Mouse (Mus musculus): Measurements from ENCODE around the gene Brd7. TPM values are rescaled to one million over a fixed set of nuclear protein-coding genes. Genes with fewer than 3 reads are reported as not detected.
A peak's percentile ranks its signal among the peaks of the same experiment; 100 is the strongest.

Gene Brd7
- total and polyA plus RNA-seq, 3 experiments = 31.9 to 106 (median 46.3) TPM

DNA sequence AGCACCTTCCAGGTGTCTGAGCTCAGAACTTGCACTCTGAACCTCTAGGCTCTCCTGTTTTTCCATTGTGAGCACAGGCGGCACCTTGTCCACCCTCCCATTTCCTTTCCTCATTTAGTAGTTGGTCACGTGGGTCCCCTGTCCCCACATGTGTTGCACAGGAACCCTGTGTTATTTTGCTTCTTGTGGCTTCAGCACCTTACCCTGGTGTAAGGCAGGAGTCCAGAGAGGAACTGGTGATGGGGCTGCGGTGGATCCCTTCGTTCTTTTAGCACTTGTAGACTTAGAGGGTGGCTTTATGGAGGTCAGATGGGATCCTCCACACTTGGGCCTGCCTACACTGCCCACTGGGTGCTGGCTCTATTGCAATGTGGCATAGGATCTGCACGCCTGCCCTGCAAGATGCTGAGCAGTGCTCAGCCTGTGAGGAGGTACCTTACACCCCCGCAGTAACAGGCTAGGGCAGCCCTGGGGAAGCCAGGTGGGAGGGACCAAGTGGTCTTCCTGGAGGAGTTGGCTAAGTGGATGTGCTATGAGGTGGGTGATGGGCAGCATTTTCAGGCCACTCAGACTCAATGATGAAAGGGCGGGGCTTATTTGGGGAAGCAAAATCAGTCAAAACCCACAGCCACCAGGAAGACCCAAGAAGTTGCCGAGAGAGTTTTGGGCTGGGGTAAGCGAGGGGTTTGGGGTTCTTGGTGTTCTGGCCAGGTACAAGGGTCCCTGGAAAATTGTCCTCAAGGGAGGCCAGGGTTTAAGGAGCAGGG is 68.2 kb downstream of the Brd7 start (continued):
- peak; percentile 60; the same call in 1 of the 2 replicates for TF ChIP-seq CHD2 (IDR thresholded peaks at IDR 0.05; ENCODE audit: low read length)
- TF ChIP-seq KAT2A (IDR thresholded peaks at IDR 0.05; ENCODE audit: insufficient replicate concordance, low read length) = no peak
- TF ChIP-seq NELFE (IDR thresholded peaks at IDR 0.05; ENCODE audit: low read depth, low read length) = peak; percentile 63
- TF ChIP-seq TBP (conservative IDR thresholded peaks at IDR 0.05; ENCODE audit: low read depth, low read length) = peak; percentile 82
- TF ChIP-seq MAZ (IDR thresholded peaks at IDR 0.05; ENCODE audit: low read depth, low read length) = no peak
- TF ChIP-seq UBTF (IDR thresholded peaks at IDR 0.05; ENCODE audit: low read depth, low read length) = no peak
- TF ChIP-seq JUND (conservative IDR thresholded peaks at IDR 0.05; ENCODE audit: low read depth, low read length) = no peak
- TF ChIP-seq SIN3A (IDR thresholded peaks at IDR 0.05; ENCODE audit: low read length) = no peak
- no peak for TF ChIP-seq MAFK (IDR thresholded peaks at IDR 0.05; ENCODE audit: insufficient replicate concordance, low read length)
- peak; percentile 31; the same call in 1 of the 2 replicates for TF ChIP-seq BHLHE40 (IDR thresholded peaks at IDR 0.05; ENCODE audit: low read depth, low read length)
- no peak for TF ChIP-seq HCFC1 (IDR thresholded peaks at IDR 0.05; ENCODE audit: low read depth, low read length)
- no peak for TF ChIP-seq RAD21 (IDR thresholded peaks at IDR 0.05; ENCODE audit: low read depth, low read length)
- TF ChIP-seq POLR2AphosphoS2 (IDR thresholded peaks at IDR 0.05; ENCODE audit: low read depth, low read length) = no peak
- peak; percentile 60; the same call in 1 of the 2 replicates for TF ChIP-seq POLR2A (IDR thresholded peaks at IDR 0.05; ENCODE audit: low read depth, low read length)
- peak; percentile 67 for TF ChIP-seq USF1 (IDR thresholded peaks at IDR 0.05; ENCODE audit: low read depth, low read length)
- TF ChIP-seq ZMIZ1 (IDR thresholded peaks at IDR 0.05; ENCODE audit: low read depth, low read length) = 0 out of 2 replicates have a peak, but pooled peaks have one; percentile 48
- peak; percentile 62; the same call in 1 of the 2 replicates for TF ChIP-seq MAX (IDR thresholded peaks at IDR 0.05; ENCODE audit: low read length)
- no peak; the same call in 1 of the 2 replicates for TF ChIP-seq MXI1 (IDR thresholded peaks at IDR 0.05; ENCODE audit: low read depth, low read length)
- no peak for TF ChIP-seq MYC (IDR thresholded peaks at IDR 0.05; ENCODE audit: low read depth, low read length)
- TF ChIP-seq MEF2A (IDR thresholded peaks at IDR 0.05; ENCODE audit: borderline replicate concordance, low read depth, low read length) = no peak
- no peak for TF ChIP-seq ZKSCAN1 (IDR thresholded peaks at IDR 0.05; ENCODE audit: borderline replicate concordance, low read depth, low read length)
- TF ChIP-seq USF2 (conservative IDR thresholded peaks at IDR 0.05; ENCODE audit: low read depth, low read length) = peak; percentile 58

GRCm38 (mm10) chr8:88292926-88293325 is 69.1 kb downstream of the Brd7 start:
- 0 out of 2 replicates have a peak, but pooled peaks cover 4% of the 10 kb centered on the region for H3K79me2 ChIP-seq (replicated peaks; ENCODE audit: control insufficient read depth, extremely low read depth, insufficient read depth, poor library complexity, severe bottlenecking)

More at GRCm38 (mm10) chr8:88292926-88293325, 69.1 kb downstream of the Brd7 start:
- H3K9me3 ChIP-seq (replicated peaks; ENCODE audit: low read length) = no peaks in the 10 kb centered on the region
- H3K27ac ChIP-seq (ENCODE audit: insufficient read depth, low read depth) = no peak overlapping the region
- in situ Hi-C loops (cut with MboI; ENCODE audit: low pct_ligation_motif_present, low pct_unique_long_range_greater_than_20kb, low sequenced_read_pairs) = no loop called here
- H3K4me2 ChIP-seq (ENCODE audit: insufficient read depth, low read depth, poor library complexity, severe bottlenecking) = no peak overlapping the region
- dilution Hi-C loops (cut with MboI; ENCODE audit: extremely low pct_ligation_motif_present, extremely low pct_unique_long_range_greater_than_20kb, low sequenced_read_pairs) = no loop called here
- peaks cover 29 to 85% of the 10 kb centered on the region in 2 experiments for H3K4me1 ChIP-seq (ENCODE audit: control insufficient read depth in 1 of 2, insufficient read depth in 2 of 2)
- peaks cover 17 to 41% of the 10 kb centered on the region in 2 experiments for H3K36me3 ChIP-seq (replicated peaks in 1 of 2; ENCODE audit: control insufficient read depth in 1 of 2, insufficient read depth in 1 of 2, low read length in 1 of 2)
- no peak for TF ChIP-seq IRF4 (IDR thresholded peaks at IDR 0.05; ENCODE audit: low read depth, low read length)
- no peak for TF ChIP-seq TCF12 (IDR thresholded peaks at IDR 0.05; ENCODE audit: low read depth, low read length)
- no peak for TF ChIP-seq GABPA (IDR thresholded peaks at IDR 0.05; ENCODE audit: insufficient replicate concordance, low read depth, low read length)
- TF ChIP-seq ELF1 (IDR thresholded peaks at IDR 0.05; ENCODE audit: low read depth, low read length) = no peak
- TF ChIP-seq MAX (IDR thresholded peaks at IDR 0.05; ENCODE audit: low read length) = no peak
- no peak for TF ChIP-seq MAZ (IDR thresholded peaks at IDR 0.05; ENCODE audit: low read depth, low read length)
- no peak for TF ChIP-seq UBTF (IDR thresholded peaks at IDR 0.05; ENCODE audit: low read depth, low read length)
- no peak overlapping the region for H3K4me3 ChIP-seq (replicated peaks in 1 of 3; ENCODE audit: low read depth in 2 of 3, low read length in 2 of 3, poor library complexity in 1 of 3)
- no peak for DNase-seq (ENCODE audit: extremely low read depth)
- H3K9ac ChIP-seq (ENCODE audit: insufficient read depth, low read depth) = no peak overlapping the region
- H3K27me3 ChIP-seq (replicated peaks) = no peaks in the 10 kb centered on the region
